Mouse (Mus musculus): ENCODE measurements at regions not wholly inside any gene's neighbourhood (a gene's known extent, or its start where the extent isn't known, plus 50 kb on each side); places are given as distances from the start of the nearest gene placed in this dataset.

- DNase-seq (ENCODE audit: low spot score in 2 of 2), result no peak
Observed at GRCm38 (mm10) chr9:63043304-63043703, 55.6 kb upstream of the Pias1 start.

GRCm38 (mm10) chr9:63038031-63038430, 50.3 kb upstream of the Pias1 start:
- no peak for DNase-seq (ENCODE audit: low spot score in 2 of 2)

Measured in urinary bladder, postnatal 4 days (tissue).